Mouse (Mus musculus): ENCODE results near the gene Krtap20-2. TPM values are rescaled to one million over a fixed set of nuclear protein-coding genes. Genes with fewer than 3 reads are reported as not detected.
"Not testable (repeated sequence)": the region's sequence is repeated elsewhere in the genome, so short reads cannot be mapped to it uniquely, and the experiment has no call there.

Krtap20-2 gene
- not detected in 2 replicates for polyA plus RNA-seq (2015; fragmentation: Nextera tagmentation; extraction: Ambion mirVana)

- Histone ChIP-seq H3K27ac (ENCODE audit: low read length) (no peak within 1 kb of the TSS), H3K4me3 (ENCODE audit: low read depth, low read length) (no peak within 1 kb of the TSS), H3K4me2 (ENCODE audit: low read depth, low read length) (no peak within 1 kb of the TSS), H3K27me3 (ENCODE audit: control insufficient read depth, insufficient read depth, low read depth, low read length) (no peaks in the 10 kb centered on the region), H3K36me3 (ENCODE audit: control insufficient read depth, insufficient read depth) (no peaks in the 10 kb centered on the region), H3K4me1 (ENCODE audit: control insufficient read depth, low read depth, low read length) (no peaks in the 10 kb centered on the region), H3K9ac (ENCODE audit: low read depth, low read length) (no peak within 1 kb of the TSS), H3K9me3 (replicated peaks; ENCODE audit: control insufficient read depth, low read length) (no peaks in the 10 kb centered on the region)
- 34% methylated on average over 1 of the region's 1 CpGs for WGBS (ENCODE audit: insufficient replicate concordance)
- ATAC-seq (ENCODE audit: low read depth): no peak
Measured at GRCm38 (mm10) chr16:89205561-89205960, at the start of gene Krtap20-2. Gene Krtap20-2, plus strand, starts transcription at chr16:89205861.

GRCm38 (mm10) chr16:89157652-89158051 lies 48.0 kb upstream of the Krtap20-2 start, which contains the start of gene Gm9789:
Gene Gm9789, plus strand, starts transcription at chr16:89157952.
- Histone ChIP-seq H3K9me3 (replicated peaks; ENCODE audit: control insufficient read depth, low read length) (no peaks in the 10 kb centered on the region), H3K9ac (ENCODE audit: low read depth, low read length) (no peak within 1 kb of the TSS), H3K27me3 (ENCODE audit: control insufficient read depth, insufficient read depth, low read depth, low read length) (no peaks in the 10 kb centered on the region), H3K36me3 (ENCODE audit: control insufficient read depth, insufficient read depth) (no peaks in the 10 kb centered on the region), H3K27ac (ENCODE audit: low read length) (no peak within 1 kb of the TSS), H3K4me3 (ENCODE audit: low read depth, low read length) (no peak within 1 kb of the TSS), H3K4me1 (ENCODE audit: control insufficient read depth, low read depth, low read length) (no peaks in the 10 kb centered on the region), H3K4me2 (ENCODE audit: low read depth, low read length) (no peak within 1 kb of the TSS)
- 69% methylated on average over 4 of the region's 4 CpGs for WGBS (ENCODE audit: insufficient replicate concordance)
- no peak for ATAC-seq (ENCODE audit: low read depth)

- H3K27me3 ChIP-seq (ENCODE audit: control insufficient read depth, insufficient read depth, low read depth, low read length); H3K4me3 ChIP-seq (ENCODE audit: low read depth, low read length); H3K9me3 ChIP-seq (replicated peaks; ENCODE audit: control insufficient read depth, low read length); H3K27ac ChIP-seq (ENCODE audit: low read length); H3K9ac ChIP-seq (ENCODE audit: low read depth, low read length); H3K4me1 ChIP-seq (ENCODE audit: control insufficient read depth, low read depth, low read length); ATAC-seq (ENCODE audit: low read depth); H3K36me3 ChIP-seq (ENCODE audit: control insufficient read depth, insufficient read depth); H3K4me2 ChIP-seq (ENCODE audit: low read depth, low read length): not testable (repeated sequence)
Measured at GRCm38 (mm10) chr16:89169190-89169589, 36.5 kb upstream of the Krtap20-2 start, which contains the start of gene Gm7735. Gene Gm7735, plus strand, starts transcription at chr16:89169490.

GRCm38 (mm10) chr16:89174435-89174834 lies 31.2 kb upstream of the Krtap20-2 start, which contains the start of gene 1110057P08Rik:
Gene 1110057P08Rik, plus strand, starts transcription at chr16:89174735.
- WGBS (ENCODE audit: insufficient replicate concordance): 52% methylated on average over 2 of the region's 2 CpGs
- ATAC-seq (ENCODE audit: low read depth): no peak
- no peaks in the 10 kb centered on the region for H3K36me3 ChIP-seq (ENCODE audit: control insufficient read depth, insufficient read depth)
- H3K27me3 ChIP-seq (ENCODE audit: control insufficient read depth, insufficient read depth, low read depth, low read length): no peaks in the 10 kb centered on the region
- no peaks in the 10 kb centered on the region for H3K9me3 ChIP-seq (replicated peaks; ENCODE audit: control insufficient read depth, low read length)
- H3K27ac ChIP-seq (ENCODE audit: low read length): no peak within 1 kb of the TSS
- no peak within 1 kb of the TSS for H3K4me3 ChIP-seq (ENCODE audit: low read depth, low read length)
- no peaks in the 10 kb centered on the region for H3K4me1 ChIP-seq (ENCODE audit: control insufficient read depth, low read depth, low read length)
- no peak within 1 kb of the TSS for H3K4me2 ChIP-seq (ENCODE audit: low read depth, low read length)
- H3K9ac ChIP-seq (ENCODE audit: low read depth, low read length): no peak within 1 kb of the TSS

GRCm38 (mm10) chr16:89188621-89189020 lies 17.0 kb upstream of the Krtap20-2 start:
- Histone ChIP-seq H3K9me3 (replicated peaks; ENCODE audit: control insufficient read depth, low read length) (no peaks in the 10 kb centered on the region), H3K9ac (ENCODE audit: low read depth, low read length) (no peak overlapping the region), H3K4me1 (ENCODE audit: control insufficient read depth, low read depth, low read length) (no peaks in the 10 kb centered on the region), H3K27ac (ENCODE audit: low read length) (no peak overlapping the region), H3K4me3 (ENCODE audit: low read depth, low read length) (no peak overlapping the region), H3K36me3 (ENCODE audit: control insufficient read depth, insufficient read depth) (no peaks in the 10 kb centered on the region), H3K4me2 (ENCODE audit: low read depth, low read length) (no peak overlapping the region), H3K27me3 (ENCODE audit: control insufficient read depth, insufficient read depth, low read depth, low read length) (no peaks in the 10 kb centered on the region)
- WGBS (ENCODE audit: insufficient replicate concordance): 57% methylated on average over 4 of the region's 4 CpGs
- ATAC-seq (ENCODE audit: low read depth): no peak

Other genes starting within 250 kb of the Krtap20-2 start
- gene Krtap16-3, start 243.0 kb upstream of the Krtap20-2 start, polyA plus RNA-seq (2015; fragmentation: Nextera tagmentation; extraction: Ambion mirVana): not detected in 2 replicates
- not detected in 2 replicates for gene Krtap22-2, start 195.1 kb upstream of the Krtap20-2 start, polyA plus RNA-seq (2015; fragmentation: Nextera tagmentation; extraction: Ambion mirVana)
- not detected in 2 replicates for gene Gm10229, start 190.6 kb upstream of the Krtap20-2 start, polyA plus RNA-seq (2015; fragmentation: Nextera tagmentation; extraction: Ambion mirVana)
- gene Krtap6-1, start 174.2 kb upstream of the Krtap20-2 start, polyA plus RNA-seq (2015; fragmentation: Nextera tagmentation; extraction: Ambion mirVana): not detected in 2 replicates
- gene Gm10228, start 164.4 kb upstream of the Krtap20-2 start, polyA plus RNA-seq (2015; fragmentation: Nextera tagmentation; extraction: Ambion mirVana): not detected in 2 replicates
- gene Krtap6-5, start 158.0 kb upstream of the Krtap20-2 start, polyA plus RNA-seq (2015; fragmentation: Nextera tagmentation; extraction: Ambion mirVana): not detected in 2 replicates
- gene 1110025L11Rik, start 141.9 kb upstream of the Krtap20-2 start, polyA plus RNA-seq (2015; fragmentation: Nextera tagmentation; extraction: Ambion mirVana): not detected in 2 replicates
- gene Krtap6-3, start 121.8 kb upstream of the Krtap20-2 start, polyA plus RNA-seq (2015; fragmentation: Nextera tagmentation; extraction: Ambion mirVana): not detected in 2 replicates
- not detected in 2 replicates for gene Gm6358, start 65.0 kb upstream of the Krtap20-2 start, polyA plus RNA-seq (2015; fragmentation: Nextera tagmentation; extraction: Ambion mirVana)
- not detected in 2 replicates for gene Gm10061, start 54.8 kb upstream of the Krtap20-2 start, polyA plus RNA-seq (2015; fragmentation: Nextera tagmentation; extraction: Ambion mirVana)
- gene Gm9789, start 47.9 kb upstream of the Krtap20-2 start, polyA plus RNA-seq (2015; fragmentation: Nextera tagmentation; extraction: Ambion mirVana): not detected in 2 replicates
- gene Gm7735, start 36.4 kb upstream of the Krtap20-2 start, polyA plus RNA-seq (2015; fragmentation: Nextera tagmentation; extraction: Ambion mirVana): not detected in 2 replicates
- not detected in 2 replicates for gene 1110057P08Rik, start 31.1 kb upstream of the Krtap20-2 start, polyA plus RNA-seq (2015; fragmentation: Nextera tagmentation; extraction: Ambion mirVana)
- not detected in 2 replicates for gene Krtap21-1, start 198.0 kb downstream of the Krtap20-2 start, polyA plus RNA-seq (2015; fragmentation: Nextera tagmentation; extraction: Ambion mirVana)
- gene Krtap6-2, start 214.2 kb downstream of the Krtap20-2 start, polyA plus RNA-seq (2015; fragmentation: Nextera tagmentation; extraction: Ambion mirVana): not detected in 2 replicates

Measured in liver, embryonic 16.5 days (tissue).